Mouse (Mus musculus) limb, embryonic 12.5 days (tissue): ENCODE measurements around the gene Raet1d. TPM values are rescaled to one million over a fixed set of nuclear protein-coding genes. Genes with fewer than 3 reads are reported as not detected.
"Not testable (repeated sequence)": the region's sequence is repeated elsewhere in the genome, so short reads cannot be mapped to it uniquely, and the experiment has no call there.

Experiments
- ATAC-seq: fragments of 200-750 bp; cut with Nextera tagmentation; 2 replicates; pipeline ENCODE4 v1.8.0; 2017; ENCODE audit warnings: low read depth, moderate TSS enrichment; ENCODE audit not compliant: insufficient number of reproducible peaks, insufficient read depth, low FRiP score, low TSS enrichment
- H3K27ac ChIP-seq: fragments of 300-500 bp; sonication (generic); 2 replicates; pipeline ENCODE4 v1.5.1; 2016; ENCODE audit warnings: mild to moderate bottlenecking, moderate library complexity
- H3K27me3 ChIP-seq: fragments of 300-500 bp; sonication (generic); 2 replicates; pipeline ENCODE4 v1.6.1; 2016; ENCODE audit warnings: mild to moderate bottlenecking, moderate library complexity
- H3K36me3 ChIP-seq: fragments of 300-500 bp; sonication (generic); 2 replicates; pipeline ENCODE4 v1.6.1; 2016; ENCODE audit warnings: mild to moderate bottlenecking, moderate library complexity
- H3K4me1 ChIP-seq: fragments of 300-500 bp; sonication (generic); replicated peaks from 2 replicates; pipeline ENCODE4 v1.6.1; 2016
- H3K4me2 ChIP-seq: fragments of 300-500 bp; sonication (generic); 2 replicates; pipeline ENCODE4 v1.6.1; 2016; ENCODE audit warnings: mild to moderate bottlenecking, moderate library complexity
- H3K4me3 ChIP-seq: fragments of 300-500 bp; sonication (generic); replicated peaks from 2 replicates; pipeline ENCODE4 v1.5.1; 2016; ENCODE audit warnings: mild to moderate bottlenecking
- H3K9ac ChIP-seq: fragments of 300-500 bp; sonication (generic); replicated peaks from 2 replicates; pipeline ENCODE4 v1.6.1; 2016; ENCODE audit warnings: mild to moderate bottlenecking, moderate library complexity
- H3K9me3 ChIP-seq: fragments of 300-500 bp; sonication (generic); 2 replicates; pipeline ENCODE4 v1.6.1; 2016; ENCODE audit warnings: mild to moderate bottlenecking, moderate library complexity
- WGBS: fragments of 180-500 bp; shearing (Covaris S2); methylation state at CpG from one replicate; pipeline ENCODE4 v1.1.7; 2016; 5-methylcytosine and 5-hydroxymethylcytosine counted together
- polyA plus RNA-seq: library from polyadenylated mRNA; unstranded; fragments of >200 nt; fragmentation: Nextera tagmentation; extraction: Ambion mirVana; gene quantifications from 2 replicates; pipeline ENCODE4 v1.2.1, GENCODE M21; 2016

Gene Raet1d
- 23.5 and 24.5 TPM in 2 replicates for polyA plus RNA-seq

- peak within 1 kb of the TSS; percentile 35; the same call in 1 of the 2 replicates for H3K4me2 ChIP-seq
- H3K9me3 ChIP-seq, H3K36me3 ChIP-seq, H3K27ac ChIP-seq, H3K9ac ChIP-seq, ATAC-seq, H3K4me1 ChIP-seq, H3K27me3 ChIP-seq: not testable (repeated sequence)
- peak within 1 kb of the TSS; percentile 26; the same call in 1 of the 2 replicates for H3K4me3 ChIP-seq
- WGBS, result 69% methylated on average over 3 of the region's 3 CpGs
Measured at GRCm38 (mm10) chr10:22360252-22360651, at the start of gene Raet1d. Raet1d (plus strand) TSS chr10:22360552.

- no peaks in the 10 kb centered on the region for H3K4me1 ChIP-seq
- H3K27ac ChIP-seq, result no peak overlapping the region
- no peaks in the 10 kb centered on the region for H3K36me3 ChIP-seq
- H3K27me3 ChIP-seq, result no peaks in the 10 kb centered on the region
- no peak overlapping the region for H3K9ac ChIP-seq
- no peak overlapping the region for H3K4me3 ChIP-seq
- 81% methylated on average over 2 of the region's 2 CpGs for WGBS
- ATAC-seq, result no peak
- H3K9me3 ChIP-seq, result no peaks in the 10 kb centered on the region
- no peak overlapping the region for H3K4me2 ChIP-seq
Measured at GRCm38 (mm10) chr10:22322858-22323257, 37.5 kb upstream of the Raet1d start.

GRCm38 (mm10) chr10:22345721-22346120 lies 14.6 kb upstream of the Raet1d start:
- H3K27ac ChIP-seq, H3K9me3 ChIP-seq, H3K4me2 ChIP-seq, H3K4me3 ChIP-seq, H3K27me3 ChIP-seq, ATAC-seq, H3K4me1 ChIP-seq, H3K36me3 ChIP-seq, H3K9ac ChIP-seq: not testable (repeated sequence)
- 73% methylated on average over 4 of the region's 4 CpGs for WGBS

- not testable (repeated sequence) for H3K4me3 ChIP-seq, H3K27me3 ChIP-seq, H3K36me3 ChIP-seq, H3K27ac ChIP-seq, H3K4me1 ChIP-seq, H3K9me3 ChIP-seq, H3K9ac ChIP-seq, H3K4me2 ChIP-seq, ATAC-seq
- WGBS, result 80% methylated on average over 6 of the region's 6 CpGs
Measured at GRCm38 (mm10) chr10:22353548-22354195, 6.7 kb upstream of the Raet1d start.

GRCm38 (mm10) chr10:22354196-22354574 lies 6.2 kb upstream of the Raet1d start:
- H3K4me3 ChIP-seq, ATAC-seq, H3K27ac ChIP-seq, H3K9me3 ChIP-seq, H3K27me3 ChIP-seq, H3K9ac ChIP-seq, H3K4me1 ChIP-seq, H3K4me2 ChIP-seq, H3K36me3 ChIP-seq: not testable (repeated sequence)
- 82% methylated on average over 2 of the region's 2 CpGs for WGBS

- H3K4me1 ChIP-seq, H3K36me3 ChIP-seq, H3K9ac ChIP-seq, H3K9me3 ChIP-seq, H3K27ac ChIP-seq, H3K27me3 ChIP-seq, H3K4me2 ChIP-seq, H3K4me3 ChIP-seq, ATAC-seq: not testable (repeated sequence)
- WGBS, result 74% methylated on average over 1 of the region's 1 CpGs
Measured at GRCm38 (mm10) chr10:22357373-22357772, 3.0 kb upstream of the Raet1d start.

- peak overlapping the region; percentile 35; the same call in 1 of the 2 replicates for H3K4me2 ChIP-seq
Measured at GRCm38 (mm10) chr10:22360957-22361356, 605 bp downstream of the Raet1d start.

GRCm38 (mm10) chr10:22361415-22362352 lies 1.3 kb downstream of the Raet1d start:
- H3K27me3 ChIP-seq, H3K4me1 ChIP-seq, H3K9me3 ChIP-seq, H3K27ac ChIP-seq, H3K36me3 ChIP-seq, H3K9ac ChIP-seq: not testable (repeated sequence)
- Histone ChIP-seq H3K4me2 (peak overlapping the region; percentile 35), H3K4me3 (peak overlapping the region; percentile 26)
- ATAC-seq, result peak; percentile 89
- WGBS, result 0% methylated on average over 9 of the region's 15 CpGs

More at GRCm38 (mm10) chr10:22360957-22361356, 605 bp downstream of the Raet1d start:
- not testable (repeated sequence) for H3K27me3 ChIP-seq, H3K4me1 ChIP-seq, H3K4me3 ChIP-seq, ATAC-seq, H3K36me3 ChIP-seq, H3K9ac ChIP-seq, H3K27ac ChIP-seq, H3K9me3 ChIP-seq
- WGBS, result 43% methylated on average over 1 of the region's 2 CpGs

GRCm38 (mm10) chr10:22362466-22362865 lies 2.1 kb downstream of the Raet1d start:
- H3K9ac ChIP-seq, ATAC-seq, H3K27ac ChIP-seq, H3K4me3 ChIP-seq, H3K36me3 ChIP-seq, H3K9me3 ChIP-seq, H3K4me1 ChIP-seq, H3K27me3 ChIP-seq: not testable (repeated sequence)
- 92% methylated on average over 2 of the region's 2 CpGs for WGBS
- peak overlapping the region; percentile 35 for H3K4me2 ChIP-seq

- H3K36me3 ChIP-seq, H3K27ac ChIP-seq, H3K9me3 ChIP-seq, H3K27me3 ChIP-seq, ATAC-seq, H3K9ac ChIP-seq, H3K4me1 ChIP-seq, H3K4me2 ChIP-seq, H3K4me3 ChIP-seq: not testable (repeated sequence)
- WGBS, result 81% methylated on average over 2 of the region's 2 CpGs
Measured at GRCm38 (mm10) chr10:22364915-22365314, 4.6 kb downstream of the Raet1d start.

- not testable (repeated sequence) for H3K9ac ChIP-seq, H3K4me3 ChIP-seq, H3K4me1 ChIP-seq, H3K36me3 ChIP-seq, H3K27me3 ChIP-seq, H3K9me3 ChIP-seq, H3K27ac ChIP-seq
- 6% methylated on average over 10 of the region's 10 CpGs for WGBS
- 0 out of 2 replicates have a peak, but pooled peaks have one; percentile 48 for ATAC-seq
- H3K4me2 ChIP-seq, result peak overlapping the region; percentile 40
Measured at GRCm38 (mm10) chr10:22381226-22381625, 20.9 kb downstream of the Raet1d start.
